Comparison of ENCODE assay signal across 1 mouse cellular context in the genomic region with DNA sequence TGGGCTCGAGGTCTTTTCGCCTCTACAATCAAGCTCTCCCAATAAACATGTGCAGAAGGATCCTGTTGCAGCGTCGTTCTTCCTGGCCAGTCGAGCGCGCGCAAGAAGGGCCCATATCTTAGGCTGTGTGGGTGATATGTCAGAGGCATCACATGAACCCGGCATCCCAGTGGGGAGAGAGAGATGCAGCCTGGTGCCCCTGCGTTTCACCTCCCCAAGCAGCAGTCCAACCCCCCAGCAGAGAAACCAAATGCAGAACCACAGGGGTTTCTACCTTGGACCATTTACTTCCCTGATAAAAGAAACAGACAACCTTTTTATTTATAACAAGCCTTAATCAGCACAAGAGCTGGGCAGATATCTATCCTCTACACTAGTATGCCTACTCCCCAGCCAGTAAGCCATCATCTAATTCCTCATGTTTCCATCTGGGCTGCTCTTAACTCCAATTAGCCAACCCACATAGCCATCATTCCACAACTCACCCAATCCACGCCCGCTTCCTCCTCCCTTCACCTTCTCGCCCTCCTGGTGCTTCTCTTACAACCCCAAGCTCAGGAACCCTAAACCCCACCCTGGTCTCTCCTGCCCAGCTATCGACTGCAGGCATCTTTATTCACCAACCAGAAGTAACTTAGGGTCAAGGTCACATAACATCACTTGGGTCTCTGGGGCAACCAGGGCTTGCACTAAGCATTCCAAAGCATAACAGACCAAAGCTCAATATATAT.
TF ChIP-seq lines count a peak whose summit lies in the region.

No protein-coding gene starts in this region.

TF ChIP-seq in myocyte, 11 proteins besides CTCF, POLR2A, EP300 and RAD21:
- TF ChIP-seq POLR2AphosphoS2 (IDR thresholded peaks at IDR 0.05; ENCODE audit: insufficient read length, low read depth) (no peak), TCF12 (IDR thresholded peaks at IDR 0.05; ENCODE audit: insufficient read depth, poor library complexity, severe bottlenecking) (no peak), E2F4 (IDR thresholded peaks at IDR 0.05; ENCODE audit: insufficient read depth) (no peak), SRF (IDR thresholded peaks at IDR 0.05; ENCODE audit: control insufficient read depth, insufficient read length, low read depth) (no peak), CEBPB (IDR thresholded peaks at IDR 0.05; ENCODE audit: insufficient read depth, poor library complexity, severe bottlenecking) (no peak), USF1 (IDR thresholded peaks at IDR 0.05; ENCODE audit: low read depth) (no peak), MAX (IDR thresholded peaks at IDR 0.05; ENCODE audit: low read depth) (no peak), MYOD1 (IDR thresholded peaks at IDR 0.05; ENCODE audit: control insufficient read depth in 1 of 3, insufficient read length in 2 of 3, low read depth in 2 of 3) (no peak), REST (IDR thresholded peaks at IDR 0.05; ENCODE audit: insufficient read depth, insufficient read length) (no peak)
